Mouse (Mus musculus) embryonic facial prominence, embryonic 14.5 days (tissue): Measurements from ENCODE around the gene Mettl8. TPM values are rescaled to one million over a fixed set of nuclear protein-coding genes. Genes with fewer than 3 reads are reported as not detected.

Experiments
- ATAC-seq: fragments of 200-750 bp; cut with Nextera tagmentation; 2 replicates; pipeline ENCODE4 v1.8.0; 2017; ENCODE audit warnings: low read depth, moderate number of reproducible peaks, moderate TSS enrichment
- DNase-seq: peaks from one replicate; pipeline ENCODE4 v3.0.0-alpha.2; 2015; ENCODE audit warnings: low spot score
- H3K27ac ChIP-seq: fragments of 300-500 bp; sonication (generic); replicated peaks from 2 replicates; pipeline ENCODE4 v1.5.1; 2014; ENCODE audit warnings: low read depth, mild to moderate bottlenecking, low read length, moderate library complexity
- H3K27me3 ChIP-seq: fragments of 300-500 bp; sonication (generic); replicated peaks from 2 replicates; pipeline ENCODE4 v1.6.1; 2014; ENCODE audit warnings: low read length; ENCODE audit not compliant: control insufficient read depth, insufficient read depth
- H3K36me3 ChIP-seq: fragments of 300-500 bp; sonication (generic); 2 replicates; pipeline ENCODE4 v1.6.1; 2014; ENCODE audit warnings: low read length, mixed read lengths; ENCODE audit not compliant: control insufficient read depth, insufficient read depth
- H3K4me1 ChIP-seq: fragments of 300-500 bp; sonication (generic); 2 replicates; pipeline ENCODE4 v1.6.1; 2014; ENCODE audit warnings: antibody characterized with exemption, low read length; ENCODE audit not compliant: control insufficient read depth, insufficient read depth
- H3K4me2 ChIP-seq: fragments of 300-500 bp; sonication (generic); 2 replicates; pipeline ENCODE4 v1.6.1; 2014; ENCODE audit warnings: low read depth, mild to moderate bottlenecking, low read length, moderate library complexity, mixed read lengths
- H3K4me3 ChIP-seq: fragments of 300-500 bp; sonication (generic); 2 replicates; pipeline ENCODE4 v1.5.1; 2014; ENCODE audit warnings: low read depth, mild to moderate bottlenecking, low read length
- H3K9ac ChIP-seq: fragments of 300-500 bp; sonication (generic); 2 replicates; pipeline ENCODE4 v1.6.1; 2014; ENCODE audit warnings: low read depth, mild to moderate bottlenecking, low read length, moderate library complexity, mixed read lengths
- H3K9me3 ChIP-seq: fragments of 300-500 bp; sonication (generic); 2 replicates; pipeline ENCODE4 v1.6.1; 2016; ENCODE audit warnings: low read length; ENCODE audit not compliant: control insufficient read depth
- WGBS: fragments of 180-500 bp; shearing (Covaris S2); extraction: QIAGEN DNeasy Blood & Tissue Kit; methylation state at CpG from one replicate; pipeline ENCODE4 v1.1.7; 2014; 5-methylcytosine and 5-hydroxymethylcytosine counted together
- polyA plus RNA-seq: library from polyadenylated mRNA; unstranded; fragments of >200 nt; fragmentation: Nextera tagmentation; extraction: Ambion mirVana; gene quantifications from 2 replicates; pipeline ENCODE4 v1.2.1, GENCODE M21; 2014

The Mettl8 gene
- polyA plus RNA-seq, 1 experiment from 2014 or later, result 14.9 TPM

GRCm38 (mm10) chr2:71082416-71082815 lies 27.0 kb upstream of the Mettl8 start:
- Histone ChIP-seq H3K4me1 (no peaks in the 10 kb centered on the region), H3K9me3 (no peaks in the 10 kb centered on the region), H3K9ac (no peak overlapping the region), H3K27ac (no peak overlapping the region), H3K36me3 (peaks cover 23% of the 10 kb centered on the region), H3K4me2 (no peak overlapping the region), H3K4me3 (no peak overlapping the region), H3K27me3 (no peaks in the 10 kb centered on the region)
- peak; percentile 73 for DNase-seq
- ATAC-seq, result no peak
- 53% methylated on average over 7 of the region's 7 CpGs for WGBS

GRCm38 (mm10) chr2:71073828-71074227 lies 18.4 kb upstream of the Mettl8 start:
- ATAC-seq, result no peak
- WGBS, result 87% methylated on average over 3 of the region's 3 CpGs

GRCm38 (mm10) chr2:71073330-71073729 lies 17.9 kb upstream of the Mettl8 start:
- H3K27me3 ChIP-seq, result no peaks in the 10 kb centered on the region
- H3K36me3 ChIP-seq, result peaks cover 11% of the 10 kb centered on the region; the same call in 1 of the 2 replicates
- no peak overlapping the region for H3K9ac ChIP-seq
- ATAC-seq, result no peak
- H3K4me3 ChIP-seq, result no peak overlapping the region
- H3K4me1 ChIP-seq, result no peaks in the 10 kb centered on the region
- DNase-seq, result no peak
- H3K9me3 ChIP-seq, result no peaks in the 10 kb centered on the region
- H3K27ac ChIP-seq, result no peak overlapping the region
- no peak overlapping the region for H3K4me2 ChIP-seq
- 84% methylated on average over 3 of the region's 3 CpGs for WGBS

More at GRCm38 (mm10) chr2:71073828-71074227, 18.4 kb upstream of the Mettl8 start:
- no peak overlapping the region for H3K4me2 ChIP-seq
- no peak overlapping the region for H3K9ac ChIP-seq
- H3K4me3 ChIP-seq, result no peak overlapping the region
- no peak for DNase-seq
- no peaks in the 10 kb centered on the region for H3K4me1 ChIP-seq
- no peaks in the 10 kb centered on the region for H3K27me3 ChIP-seq
- no peak overlapping the region for H3K27ac ChIP-seq
- H3K9me3 ChIP-seq, result no peaks in the 10 kb centered on the region
- H3K36me3 ChIP-seq, result peaks cover 11% of the 10 kb centered on the region; the same call in 1 of the 2 replicates

GRCm38 (mm10) chr2:71071601-71072000 lies 16.2 kb upstream of the Mettl8 start:
- no peak for DNase-seq
- H3K9ac ChIP-seq, result no peak overlapping the region
- no peak overlapping the region for H3K4me2 ChIP-seq
- H3K36me3 ChIP-seq, result peaks cover 11% of the 10 kb centered on the region; the same call in 1 of the 2 replicates
- no peak overlapping the region for H3K4me3 ChIP-seq
- H3K27ac ChIP-seq, result no peak overlapping the region
- H3K9me3 ChIP-seq, result no peaks in the 10 kb centered on the region
- H3K4me1 ChIP-seq, result no peaks in the 10 kb centered on the region
- 97% methylated on average over 4 of the region's 4 CpGs for WGBS
- no peaks in the 10 kb centered on the region for H3K27me3 ChIP-seq
- ATAC-seq, result no peak

GRCm38 (mm10) chr2:71056115-71056835 lies 892 bp upstream of the Mettl8 start:
- Histone ChIP-seq H3K27ac (peak overlapping the region; percentile 95), H3K36me3 (peaks cover 26% of the 10 kb centered on the region), H3K4me3 (peak overlapping the region; percentile 93), H3K9ac (peak overlapping the region; percentile 89), H3K4me1 (peaks cover 9% of the 10 kb centered on the region), H3K4me2 (peak overlapping the region; percentile 79), H3K9me3 (no peaks in the 10 kb centered on the region), H3K27me3 (no peaks in the 10 kb centered on the region)
- 12% methylated on average over 21 of the region's 21 CpGs for WGBS
- peak; percentile 73 for DNase-seq
- ATAC-seq, result no peak

- Histone ChIP-seq H3K4me1 (peaks cover 9% of the 10 kb centered on the region), H3K9me3 (no peaks in the 10 kb centered on the region), H3K36me3 (peaks cover 17% of the 10 kb centered on the region; the same call in 1 of the 2 replicates), H3K9ac (peak overlapping the region; percentile 89), H3K27me3 (no peaks in the 10 kb centered on the region), H3K27ac (no peak overlapping the region), H3K4me3 (peak overlapping the region; percentile 93), H3K4me2 (peak overlapping the region; percentile 53)
- no peak for ATAC-seq
- 28% methylated on average over 9 of the region's 9 CpGs for WGBS
- DNase-seq, result peak; percentile 72
These were observed 667 bp downstream of the Mettl8 start for GRCm38 (mm10) chr2:71054716-71055115.

- H3K4me2 ChIP-seq, result no peak overlapping the region
- no peak overlapping the region for H3K4me3 ChIP-seq
- no peak overlapping the region for H3K9ac ChIP-seq
- H3K27ac ChIP-seq, result no peak overlapping the region
- 92% methylated on average over 7 of the region's 7 CpGs for WGBS
- peaks cover 9% of the 10 kb centered on the region for H3K4me1 ChIP-seq
- H3K27me3 ChIP-seq, result no peaks in the 10 kb centered on the region
- H3K9me3 ChIP-seq, result no peaks in the 10 kb centered on the region
- ATAC-seq (no peak), DNase-seq (no peak)
- no peaks in the 10 kb centered on the region for H3K36me3 ChIP-seq
These were observed 4.9 kb downstream of the Mettl8 start for GRCm38 (mm10) chr2:71050511-71050910.

GRCm38 (mm10) chr2:71048896-71049295 lies 6.5 kb downstream of the Mettl8 start:
- no peaks in the 10 kb centered on the region for H3K27me3 ChIP-seq
- WGBS, result 70% methylated on average over 12 of the region's 12 CpGs
- H3K36me3 ChIP-seq, result no peaks in the 10 kb centered on the region
- H3K9me3 ChIP-seq, result no peaks in the 10 kb centered on the region
- H3K4me1 ChIP-seq, result peaks cover 1% of the 10 kb centered on the region
- H3K4me2 ChIP-seq, result no peak overlapping the region
- DNase-seq, result no peak
- H3K4me3 ChIP-seq, result no peak overlapping the region
- no peak for ATAC-seq
- H3K9ac ChIP-seq, result no peak overlapping the region
- H3K27ac ChIP-seq, result no peak overlapping the region
